Mouse (Mus musculus) intestine, postnatal 0 days (tissue): ENCODE measurements around the gene Utp18. TPM values are rescaled to one million over a fixed set of nuclear protein-coding genes. Genes with fewer than 3 reads are reported as not detected.

Experiments used
- ATAC-seq: fragments of 200-750 bp; cut with Nextera tagmentation; 2 replicates; pipeline ENCODE4 v1.8.0; 2017; ENCODE audit warnings: mild to moderate bottlenecking, moderate TSS enrichment, moderate library complexity
- H3K27ac ChIP-seq: fragments of 300-500 bp; sonication (generic); 2 replicates; pipeline ENCODE4 v1.5.1; 2014; ENCODE audit warnings: mild to moderate bottlenecking, low read depth, low read length, moderate library complexity
- H3K27me3 ChIP-seq: fragments of 300-500 bp; sonication (generic); replicated peaks from 2 replicates; pipeline ENCODE4 v1.6.1; 2014; ENCODE audit warnings: low read length, mixed read lengths; ENCODE audit not compliant: control insufficient read depth, insufficient read depth
- H3K36me3 ChIP-seq: fragments of 300-500 bp; sonication (generic); 2 replicates; pipeline ENCODE4 v1.6.1; 2014; ENCODE audit warnings: mild to moderate bottlenecking, moderate library complexity; ENCODE audit not compliant: control insufficient read depth, insufficient read depth
- H3K4me1 ChIP-seq: fragments of 300-500 bp; sonication (generic); replicated peaks from 2 replicates; pipeline ENCODE4 v1.6.1; 2014; ENCODE audit warnings: antibody characterized with exemption, low read length, mixed read lengths; ENCODE audit not compliant: control insufficient read depth, insufficient read depth
- H3K4me2 ChIP-seq: fragments of 300-500 bp; sonication (generic); replicated peaks from 2 replicates; pipeline ENCODE4 v1.6.1; 2014; ENCODE audit warnings: low read depth, mild to moderate bottlenecking, moderate library complexity
- H3K4me3 ChIP-seq: fragments of 300-500 bp; sonication (generic); 2 replicates; pipeline ENCODE4 v1.5.1; 2014; ENCODE audit warnings: low read depth, low read length
- H3K9ac ChIP-seq: fragments of 300-500 bp; sonication (generic); 2 replicates; pipeline ENCODE4 v1.6.1; 2014; ENCODE audit warnings: mild to moderate bottlenecking, low read depth, low read length
- H3K9me3 ChIP-seq: fragments of 300-500 bp; sonication (generic); 2 replicates; pipeline ENCODE4 v1.6.1; 2016; ENCODE audit warnings: mixed run types; ENCODE audit not compliant: control insufficient read depth
- CTCF ChIP-seq: sonication (generic); IDR thresholded peaks from 2 replicates; pipeline ENCODE4 v1.5.1; 2016; ENCODE audit warnings: low read depth, mild to moderate bottlenecking, control low read depth, antibody characterized with exemption, moderate library complexity
- WGBS: fragments of 180-500 bp; shearing (Covaris S2); extraction: QIAGEN DNeasy Blood & Tissue Kit; methylation state at CpG from one replicate; pipeline ENCODE4 v1.1.7; 2014; 5-methylcytosine and 5-hydroxymethylcytosine counted together
- polyA plus RNA-seq: library from polyadenylated mRNA; unstranded; fragments of >200 nt; fragmentation: Nextera tagmentation; extraction: Ambion mirVana; gene quantifications from 2 replicates; pipeline ENCODE4 v1.2.1, GENCODE M21; 2015

Utp18 gene
- polyA plus RNA-seq, 1 experiment from 2014 or later: 16.6 TPM

- 50% methylated on average over 2 of the region's 2 CpGs for WGBS
- Histone ChIP-seq H3K36me3 (no peaks in the 10 kb centered on the region), H3K4me1 (no peaks in the 10 kb centered on the region), H3K4me2 (no peak overlapping the region), H3K9me3 (no peaks in the 10 kb centered on the region), H3K27me3 (no peaks in the 10 kb centered on the region), H3K27ac (no peak overlapping the region), H3K4me3 (no peak overlapping the region), H3K9ac (no peak overlapping the region)
- ATAC-seq: no peak
- TF ChIP-seq CTCF: no peak
Observed at GRCm38 (mm10) chr11:93847342-93847741, 38.2 kb downstream of the Utp18 start.

- ATAC-seq: no peak
- TF ChIP-seq CTCF: no peak
- Histone ChIP-seq H3K9ac (no peak overlapping the region), H3K27me3 (no peaks in the 10 kb centered on the region), H3K9me3 (no peaks in the 10 kb centered on the region), H3K27ac (no peak overlapping the region), H3K36me3 (no peaks in the 10 kb centered on the region), H3K4me3 (no peak overlapping the region), H3K4me2 (no peak overlapping the region), H3K4me1 (no peaks in the 10 kb centered on the region)
- 44% methylated on average over 2 of the region's 2 CpGs for WGBS
Observed at GRCm38 (mm10) chr11:93835800-93836199, 49.8 kb downstream of the Utp18 start.

GRCm38 (mm10) chr11:93829971-93830370 is 55.6 kb downstream of the Utp18 start:
- no peak for TF ChIP-seq CTCF
- WGBS: 90% methylated on average over 8 of the region's 8 CpGs
- ATAC-seq: no peak

GRCm38 (mm10) chr11:93829327-93829679 is 56.3 kb downstream of the Utp18 start:
- no peak overlapping the region for H3K9ac ChIP-seq
- no peaks in the 10 kb centered on the region for H3K4me1 ChIP-seq
- no peaks in the 10 kb centered on the region for H3K27me3 ChIP-seq
- no peak overlapping the region for H3K27ac ChIP-seq
- TF ChIP-seq CTCF: no peak
- no peak for ATAC-seq
- no peaks in the 10 kb centered on the region for H3K36me3 ChIP-seq
- no peaks in the 10 kb centered on the region for H3K9me3 ChIP-seq
- H3K4me2 ChIP-seq: no peak overlapping the region
- WGBS: 82% methylated on average over 6 of the region's 6 CpGs
- no peak overlapping the region for H3K4me3 ChIP-seq

More at GRCm38 (mm10) chr11:93829971-93830370, 55.6 kb downstream of the Utp18 start:
- Histone ChIP-seq H3K4me2 (no peak overlapping the region), H3K4me3 (no peak overlapping the region), H3K4me1 (no peaks in the 10 kb centered on the region), H3K9ac (no peak overlapping the region), H3K9me3 (no peaks in the 10 kb centered on the region), H3K36me3 (no peaks in the 10 kb centered on the region), H3K27me3 (no peaks in the 10 kb centered on the region), H3K27ac (no peak overlapping the region)

GRCm38 (mm10) chr11:93828619-93829326 is 56.8 kb downstream of the Utp18 start:
- no peaks in the 10 kb centered on the region for H3K4me1 ChIP-seq
- no peaks in the 10 kb centered on the region for H3K9me3 ChIP-seq
- H3K4me3 ChIP-seq: no peak overlapping the region
- no peak overlapping the region for H3K27ac ChIP-seq
- whole genome bisulfite sequencing: 80% methylated on average over 14 of the region's 14 CpGs
- TF ChIP-seq CTCF: no peak
- no peaks in the 10 kb centered on the region for H3K27me3 ChIP-seq
- no peaks in the 10 kb centered on the region for H3K36me3 ChIP-seq
- H3K4me2 ChIP-seq: no peak overlapping the region
- ATAC-seq: no peak
- no peak overlapping the region for H3K9ac ChIP-seq

GRCm38 (mm10) chr11:93822261-93822660 is 63.3 kb downstream of the Utp18 start:
- Histone ChIP-seq H3K4me3 (no peak overlapping the region), H3K4me1 (no peaks in the 10 kb centered on the region), H3K9ac (no peak overlapping the region), H3K27ac (no peak overlapping the region), H3K27me3 (0 out of 2 replicates have a peak, but pooled peaks cover 3% of the 10 kb centered on the region), H3K4me2 (no peak overlapping the region), H3K36me3 (no peaks in the 10 kb centered on the region), H3K9me3 (no peaks in the 10 kb centered on the region)
- no peak for ATAC-seq
- 77% methylated on average over 2 of the region's 2 CpGs for whole genome bisulfite sequencing
- no peak for TF ChIP-seq CTCF

GRCm38 (mm10) chr11:93821533-93821932 is 64.0 kb downstream of the Utp18 start:
- 50% methylated on average over 2 of the region's 2 CpGs for WGBS
- ATAC-seq: no peak
- no peak overlapping the region for H3K4me2 ChIP-seq
- no peaks in the 10 kb centered on the region for H3K4me1 ChIP-seq
- H3K27ac ChIP-seq: no peak overlapping the region
- no peak overlapping the region for H3K4me3 ChIP-seq
- H3K36me3 ChIP-seq: no peaks in the 10 kb centered on the region
- no peak overlapping the region for H3K9ac ChIP-seq
- TF ChIP-seq CTCF: no peak
- H3K9me3 ChIP-seq: no peaks in the 10 kb centered on the region
- H3K27me3 ChIP-seq: 0 out of 2 replicates have a peak, but pooled peaks cover 3% of the 10 kb centered on the region
